Mouse (Mus musculus) lung, adult 2 months (tissue): ENCODE measurements around the gene Glipr2.

Experiments used
- CTCF ChIP-seq: fragments of 200-500 bp; IDR thresholded peaks from 2 replicates; pipeline ENCODE4 v1.5.1; 2011; ENCODE audit warnings: mild to moderate bottlenecking, low read length, control low read depth; ENCODE audit not compliant: insufficient read depth
- POLR2A ChIP-seq: fragments of 200-500 bp; IDR thresholded peaks from 2 replicates; pipeline ENCODE4 v1.6.1; 2011; ENCODE audit warnings: low read depth, mild to moderate bottlenecking, control low read depth, low read length, borderline replicate concordance; ENCODE audit errors: extremely low read depth

DNA sequence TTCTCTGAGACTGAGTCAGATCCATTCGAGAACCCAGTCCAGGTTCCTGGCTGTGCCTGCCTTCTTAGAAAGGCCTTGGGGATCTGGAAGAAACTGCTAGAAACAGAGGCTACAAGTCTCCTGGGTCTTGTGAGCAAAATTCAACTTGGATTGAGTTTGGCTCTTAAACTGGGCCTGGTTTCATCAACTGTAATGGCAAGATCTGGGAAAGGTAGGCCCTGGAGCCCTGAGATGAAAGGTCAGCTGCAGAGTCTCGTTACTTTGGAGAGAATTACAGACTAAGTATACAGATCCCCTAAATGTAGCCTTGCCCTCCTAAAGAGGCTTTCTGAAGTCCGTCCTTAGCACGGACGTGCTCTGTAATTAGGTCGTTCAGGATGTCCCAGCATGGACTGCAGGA is 68.4 kb downstream of the Glipr2 start:
- no peak for TF ChIP-seq CTCF
- no peak for TF ChIP-seq POLR2A
